Mouse (Mus musculus) thymus, postnatal 4 days (tissue): ENCODE data around the gene Espn.

Experiments used
- DNase-seq: peaks from one replicate; pipeline ENCODE4 v3.0.0; 2021

The Espn gene

DNA sequence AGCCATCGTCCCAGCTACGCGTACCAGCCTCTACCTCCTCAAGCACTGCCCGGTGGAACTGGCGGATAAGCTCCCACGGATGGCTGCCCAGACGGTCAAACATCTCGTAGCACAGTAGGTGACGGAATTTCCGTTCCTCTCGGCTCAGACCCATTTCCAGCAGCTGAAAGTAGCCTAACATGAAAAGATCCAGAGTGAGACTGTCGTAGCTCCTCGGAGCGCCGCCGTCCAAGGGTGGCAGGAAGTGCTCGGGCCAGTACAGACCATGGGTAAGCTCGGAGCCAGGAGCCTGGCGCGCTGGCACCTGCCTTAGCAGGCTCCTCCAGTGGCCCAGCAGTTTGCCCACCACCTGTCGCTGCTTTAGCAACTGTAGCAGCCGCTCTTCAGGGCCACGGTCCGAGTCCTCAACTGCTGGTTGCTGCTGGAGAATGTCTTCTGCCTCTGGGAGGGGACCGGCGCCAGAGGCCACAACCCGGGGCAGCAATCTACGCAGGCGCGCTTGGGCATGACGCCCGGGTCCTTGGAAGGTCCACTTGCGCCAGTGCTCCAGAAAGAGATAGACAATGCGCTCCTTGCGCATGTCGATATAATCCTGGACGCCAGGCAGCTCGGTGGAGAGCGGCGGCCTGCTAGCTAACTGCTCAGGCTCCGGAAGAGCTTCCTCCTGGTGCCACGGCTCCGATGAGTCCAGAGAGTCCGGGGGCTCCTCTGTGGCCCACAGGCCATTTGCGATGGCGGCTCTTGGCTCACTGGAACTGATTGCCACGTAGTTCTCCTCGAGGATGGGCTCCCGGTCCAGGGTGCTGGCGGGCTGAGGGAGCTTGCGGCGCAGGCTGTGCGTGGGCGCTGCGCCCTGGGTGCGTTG, 26.8 kb downstream of the Espn start:
- DNase-seq: peak; percentile 50

DNA sequence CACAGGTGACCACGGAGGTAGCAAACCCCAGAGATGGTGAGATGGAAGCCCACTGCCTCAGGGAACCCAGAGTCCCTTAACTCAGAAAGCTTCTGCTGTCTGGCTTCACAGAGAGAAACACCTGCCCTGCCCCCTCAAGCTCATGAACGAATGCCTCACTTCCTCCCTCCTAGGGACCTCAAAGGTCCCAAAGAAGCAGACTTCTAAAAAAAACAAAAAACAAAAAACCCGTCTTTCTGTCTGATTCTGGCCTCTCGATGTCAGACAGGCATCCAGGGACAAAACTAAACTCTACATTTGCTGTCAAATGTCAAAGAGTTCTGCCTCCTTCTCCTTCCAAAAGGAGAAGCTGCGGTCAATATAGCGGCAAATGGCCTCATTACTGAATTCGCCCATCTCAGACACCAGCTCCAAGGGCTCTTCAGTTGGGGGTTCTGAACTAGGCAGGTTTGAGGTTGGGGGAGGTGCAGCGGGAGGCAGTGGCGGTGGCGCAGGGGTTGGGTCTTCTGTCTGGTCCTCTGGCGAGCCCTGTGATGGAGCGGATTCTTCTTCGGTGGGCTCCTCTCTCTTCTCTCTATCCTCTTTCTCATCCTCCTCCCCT, 27.7 kb downstream of the Espn start:
- DNase-seq: peak; percentile 54

DNA sequence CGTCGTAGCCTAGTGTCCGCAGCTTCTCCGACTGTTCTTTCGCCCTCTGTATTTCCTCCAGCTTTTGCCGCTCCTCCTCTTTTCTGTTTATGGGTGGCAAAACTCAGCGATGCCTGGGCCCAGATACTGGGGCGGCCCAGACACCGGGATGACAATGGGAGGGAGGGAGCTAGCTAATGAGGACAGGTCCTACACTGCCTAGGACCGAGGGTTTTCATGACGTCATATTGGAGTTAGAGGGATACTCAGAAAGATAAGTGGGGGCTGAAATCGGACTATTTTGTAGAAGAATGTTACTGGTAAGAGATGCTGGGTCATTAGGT, 31.0 kb downstream of the Espn start:
- no peak for DNase-seq

DNA sequence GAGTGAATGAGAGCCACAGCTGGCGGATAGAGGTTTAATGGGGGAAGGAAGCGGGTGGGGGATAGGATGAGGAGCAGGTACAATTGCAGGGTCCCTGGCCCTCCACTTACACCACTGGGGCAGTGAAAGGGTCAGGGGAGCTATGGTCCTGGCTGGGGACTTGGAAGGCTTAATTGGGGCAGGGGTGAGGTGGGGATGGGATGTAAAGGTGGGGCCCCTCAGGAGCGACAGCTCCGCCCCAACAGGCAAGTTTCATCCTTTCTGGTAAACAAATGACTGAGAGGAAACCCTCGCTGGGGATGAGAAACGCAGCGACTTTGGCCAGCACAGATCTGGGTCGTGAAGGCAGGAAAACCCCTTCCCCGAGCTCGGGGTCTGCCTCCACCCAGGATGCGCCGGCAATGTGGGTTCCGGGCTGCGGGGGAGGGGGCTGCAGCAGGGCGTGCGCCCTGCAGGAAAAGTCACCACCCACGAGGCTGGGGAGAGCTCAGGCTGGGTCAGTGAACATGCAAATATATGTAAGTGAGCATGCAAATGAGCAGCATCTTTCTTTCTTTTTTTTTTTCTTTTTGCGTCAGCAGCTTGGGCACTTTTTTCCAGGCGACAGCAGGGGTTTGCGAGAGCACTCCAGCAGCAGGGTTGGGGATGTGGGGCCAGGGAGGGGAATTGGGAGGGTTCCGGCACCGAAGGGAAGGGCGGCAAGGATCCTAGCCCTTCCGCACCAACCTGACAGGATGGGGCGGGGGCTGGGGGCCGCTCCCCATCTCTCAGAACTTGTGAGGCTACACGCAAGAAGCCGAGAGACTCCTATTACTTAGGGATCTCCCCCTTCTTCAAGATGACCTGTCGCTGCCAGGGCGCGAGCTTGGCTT, 31.6 kb downstream of the Espn start:
- peak; percentile 72 for DNase-seq

DNA sequence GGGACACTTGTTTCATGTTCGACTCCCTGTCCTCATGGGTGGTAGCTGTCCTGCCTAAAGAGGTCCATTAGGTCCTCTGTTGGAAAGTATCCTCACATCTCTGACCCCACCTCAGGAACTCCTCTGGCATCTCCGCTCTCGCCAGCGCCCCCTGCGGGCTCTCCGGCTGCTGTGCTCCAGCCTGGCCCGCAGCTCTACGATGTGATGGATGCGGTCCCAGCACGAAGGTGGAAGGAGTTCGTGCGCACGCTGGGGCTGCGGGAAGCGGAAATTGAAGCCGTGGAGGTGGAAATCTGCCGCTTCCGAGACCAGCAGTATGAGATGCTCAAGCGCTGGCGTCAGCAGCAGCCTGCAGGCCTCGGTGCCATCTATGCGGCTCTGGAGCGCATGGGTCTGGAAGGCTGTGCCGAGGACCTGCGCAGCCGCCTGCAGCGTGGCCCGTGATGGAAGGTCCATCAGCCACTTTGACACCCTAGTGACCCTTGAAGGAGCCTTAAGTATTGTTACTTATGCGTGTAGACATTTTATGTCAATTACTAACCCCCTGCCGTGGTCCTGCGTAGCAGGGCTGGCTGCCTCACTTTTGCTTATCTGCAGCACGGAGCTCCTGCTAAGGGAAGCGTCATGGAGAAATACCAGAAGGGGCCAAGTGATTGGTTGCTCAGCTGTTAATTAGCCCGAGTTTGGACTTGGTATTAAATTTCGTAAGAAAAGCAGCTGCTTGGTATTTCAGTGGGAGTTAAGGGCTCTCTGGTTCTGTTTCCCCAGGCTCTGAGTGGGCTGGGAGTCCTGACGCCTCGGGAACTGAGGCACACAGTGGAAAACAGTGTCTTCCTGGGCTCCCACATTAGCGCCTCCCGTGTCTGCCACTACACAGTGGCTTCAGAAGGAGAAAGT, 32.5 kb downstream of the Espn start:
- DNase-seq: peak; percentile 89

DNA sequence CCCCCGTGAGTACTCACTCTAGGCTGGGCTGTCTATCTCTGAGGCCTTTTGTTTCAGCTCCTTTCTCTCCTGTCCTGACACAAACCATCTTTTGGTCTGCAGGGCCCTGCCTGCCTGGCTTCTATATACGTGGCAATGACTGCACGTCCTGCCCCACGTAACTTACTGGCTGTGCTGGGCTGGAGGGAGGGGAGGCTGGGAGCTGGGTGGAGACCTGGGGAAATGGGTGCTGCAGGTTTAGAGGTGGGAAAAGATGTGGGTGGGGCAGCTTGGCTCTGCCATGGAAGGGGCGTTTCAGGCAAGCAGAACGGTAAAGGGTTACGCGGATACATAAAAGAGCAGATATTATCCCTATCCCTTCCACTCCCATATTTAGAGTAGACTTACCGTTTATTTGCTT, 34.6 kb downstream of the Espn start:
- no peak for DNase-seq

DNA sequence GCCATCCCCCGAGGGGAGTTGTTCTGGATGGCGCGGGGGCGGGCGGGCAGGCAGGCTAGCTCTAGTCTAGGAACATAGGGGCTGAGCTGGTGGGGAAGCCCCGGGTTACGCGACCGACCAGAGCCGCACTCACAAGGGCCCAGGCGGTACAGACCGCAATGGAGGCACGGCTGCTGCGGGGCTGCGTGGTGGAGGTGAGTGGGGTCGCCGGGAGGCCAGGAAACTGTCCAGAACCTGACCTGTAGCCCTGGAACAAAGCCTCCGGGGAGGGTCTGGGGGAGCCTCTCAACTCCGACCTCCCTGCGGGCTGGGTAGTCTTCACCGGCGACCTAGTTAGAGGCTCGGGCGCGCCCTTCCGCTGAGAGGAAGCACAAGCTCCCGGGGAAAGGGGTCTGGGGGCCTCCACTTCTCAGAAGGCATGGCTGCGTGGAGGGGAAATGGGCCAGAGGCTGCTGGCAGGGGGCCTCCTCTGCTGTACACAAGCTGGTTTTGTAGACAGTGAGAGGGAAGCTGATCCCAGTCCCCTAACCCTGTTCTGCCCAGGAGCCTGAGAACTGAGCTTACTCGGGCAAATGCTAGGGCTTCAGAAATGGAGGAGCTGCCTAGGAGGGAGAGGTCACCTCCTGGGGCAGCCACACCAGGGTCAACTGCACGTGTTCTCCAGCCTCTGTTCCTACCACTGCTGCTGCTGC, 36.1 kb downstream of the Espn start, which contains the start of gene Tnfrsf25:
Gene Tnfrsf25, plus strand, starts transcription at position 14 of the 692 bp plus-strand sequence.
- DNase-seq: peak; percentile 88

DNA sequence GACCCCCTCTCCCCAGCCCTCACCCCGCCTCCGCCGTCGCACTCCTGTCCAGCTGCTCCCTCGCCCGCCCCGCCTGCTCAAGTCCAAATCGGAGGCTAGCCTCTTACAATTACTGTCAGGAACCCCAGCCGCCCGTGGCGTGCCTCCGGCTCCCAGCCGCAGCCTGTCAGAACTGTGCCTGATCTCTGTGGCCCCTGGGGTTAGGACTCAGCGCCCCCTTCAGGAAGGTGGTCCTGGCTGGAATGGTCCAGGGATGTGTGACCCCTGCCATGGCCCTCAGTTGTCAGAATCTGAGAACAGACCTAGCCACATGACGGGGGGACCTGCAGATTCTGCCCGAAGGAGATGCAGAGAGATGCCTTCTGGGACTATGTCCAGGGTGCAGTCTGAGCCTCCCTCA, 38.1 kb downstream of the Espn start:
- peak; percentile 40 for DNase-seq

DNA sequence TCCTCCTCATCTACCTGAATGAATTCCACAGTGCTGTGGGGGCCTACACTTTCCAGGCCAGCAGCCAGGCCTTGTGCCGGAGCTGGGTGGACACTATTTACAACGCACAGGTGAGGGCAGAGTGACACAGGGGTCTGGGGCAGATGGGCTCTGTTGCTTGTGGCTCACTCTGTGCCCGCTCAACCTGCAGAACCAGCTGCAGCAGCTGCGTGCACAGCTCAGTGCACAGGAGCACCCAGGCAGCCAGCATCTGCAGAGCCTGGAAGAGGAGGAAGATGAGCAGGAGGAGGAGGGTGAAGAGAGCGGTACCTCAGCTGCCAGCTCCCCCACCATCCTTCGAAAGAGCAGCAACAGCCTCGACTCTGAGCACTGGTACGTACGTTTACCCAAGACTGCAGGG, 39.8 kb downstream of the Espn start:
- DNase-seq: no peak

DNA sequence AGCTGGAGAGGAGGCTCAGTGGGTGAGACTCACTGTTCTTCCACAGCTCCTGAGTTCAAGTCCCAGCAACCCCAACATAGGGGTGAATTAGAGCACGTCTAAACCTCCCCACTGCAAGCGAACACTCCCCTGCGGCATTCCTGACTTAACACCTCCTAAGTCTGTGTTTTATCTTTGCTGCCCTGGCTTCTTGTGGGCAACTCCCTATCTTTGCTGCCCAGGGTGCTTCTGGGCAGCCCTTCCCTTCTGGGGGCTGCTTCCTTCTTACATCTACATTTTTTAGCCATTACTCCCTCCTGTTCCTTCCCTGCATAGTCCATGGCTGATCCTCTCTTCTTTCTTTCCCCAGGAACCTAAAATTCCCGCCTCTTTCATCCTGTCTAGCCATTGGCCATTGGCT, 41.5 kb downstream of the Espn start:
- no peak for DNase-seq

DNA sequence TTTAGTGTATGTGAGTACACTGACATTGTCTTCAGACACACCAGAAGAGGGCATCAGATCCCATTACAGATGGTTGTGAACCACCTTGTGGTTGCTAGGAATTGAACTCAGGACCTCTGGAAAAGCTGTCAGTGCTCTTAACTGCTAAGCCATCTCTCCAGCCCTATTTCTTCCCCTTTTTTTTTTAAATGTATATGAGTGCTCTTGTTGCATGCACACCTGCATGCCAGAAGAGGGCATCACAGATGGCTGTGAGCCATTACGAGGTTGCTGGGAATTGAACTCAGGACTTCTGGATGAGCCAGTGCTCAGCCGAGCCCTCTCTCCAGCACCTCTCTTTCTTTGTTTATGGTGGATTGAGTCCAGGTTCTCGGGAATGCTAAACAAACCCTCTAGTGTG, 42.7 kb downstream of the Espn start:
- no peak for DNase-seq

DNA sequence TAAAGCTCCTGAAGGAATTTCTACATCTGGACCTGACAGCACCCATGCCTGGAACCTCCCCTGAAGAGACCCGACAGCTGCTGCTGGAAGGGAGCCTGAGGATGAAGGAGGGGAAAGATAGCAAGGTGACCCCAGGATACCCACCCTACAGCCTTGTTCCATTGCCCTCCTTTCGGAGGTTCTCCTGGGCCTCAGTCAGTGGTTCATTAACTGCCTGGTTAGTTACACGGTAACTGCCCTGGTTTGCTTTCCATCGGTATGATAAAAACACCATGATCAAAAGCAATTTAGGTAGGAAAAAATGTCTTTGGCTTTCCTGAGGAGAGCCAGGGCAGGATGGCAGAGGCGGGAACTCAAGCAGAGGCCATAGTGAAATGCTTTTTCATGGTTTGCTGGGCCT, 43.5 kb downstream of the Espn start:
- no peak for DNase-seq

DNA sequence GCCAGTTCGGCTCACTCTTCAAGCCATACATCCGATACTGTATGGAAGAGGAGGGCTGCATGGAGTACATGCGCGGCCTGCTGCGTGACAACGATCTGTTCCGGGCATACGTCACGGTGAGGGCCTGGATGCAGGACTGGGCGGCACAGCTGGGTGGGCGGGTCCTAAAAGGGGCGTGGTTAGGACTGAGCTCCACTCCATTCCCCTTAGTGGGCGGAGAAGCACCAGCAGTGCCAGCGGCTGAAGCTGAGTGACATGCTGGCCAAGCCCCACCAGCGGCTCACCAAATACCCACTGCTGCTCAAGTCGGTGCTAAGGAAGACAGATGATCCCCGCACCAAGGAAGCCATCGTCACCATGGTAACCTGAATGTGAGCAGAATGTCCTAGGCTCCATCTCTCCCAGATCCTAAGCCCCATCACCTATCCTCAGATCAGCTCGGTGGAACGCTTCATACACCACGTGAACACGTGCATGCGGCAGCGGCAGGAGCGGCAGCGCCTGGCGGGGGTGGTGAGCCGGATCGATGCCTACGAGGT, 44.1 kb downstream of the Espn start:
- peak; percentile 49 for DNase-seq

DNA sequence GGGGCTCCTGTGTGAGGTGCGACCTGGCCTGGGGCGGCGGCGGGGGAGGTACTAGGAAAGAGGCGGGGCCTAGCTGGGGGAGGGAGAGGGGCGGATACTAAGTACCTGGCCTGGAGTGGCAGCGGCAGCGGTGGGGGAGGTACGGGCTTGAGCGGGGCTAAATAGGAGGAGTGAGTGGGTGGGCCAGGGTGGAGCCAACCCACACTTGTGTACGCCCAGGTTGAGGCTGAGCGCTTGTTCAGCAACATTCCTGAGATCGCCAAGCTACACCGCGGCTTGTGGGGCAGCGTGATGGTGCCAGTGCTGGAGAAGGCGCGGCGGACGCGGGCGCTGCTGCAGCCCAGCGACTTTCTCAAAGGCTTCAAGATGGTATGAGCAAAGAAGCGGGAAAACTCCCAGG, 44.7 kb downstream of the Espn start:
- DNase-seq: peak; percentile 64

DNA sequence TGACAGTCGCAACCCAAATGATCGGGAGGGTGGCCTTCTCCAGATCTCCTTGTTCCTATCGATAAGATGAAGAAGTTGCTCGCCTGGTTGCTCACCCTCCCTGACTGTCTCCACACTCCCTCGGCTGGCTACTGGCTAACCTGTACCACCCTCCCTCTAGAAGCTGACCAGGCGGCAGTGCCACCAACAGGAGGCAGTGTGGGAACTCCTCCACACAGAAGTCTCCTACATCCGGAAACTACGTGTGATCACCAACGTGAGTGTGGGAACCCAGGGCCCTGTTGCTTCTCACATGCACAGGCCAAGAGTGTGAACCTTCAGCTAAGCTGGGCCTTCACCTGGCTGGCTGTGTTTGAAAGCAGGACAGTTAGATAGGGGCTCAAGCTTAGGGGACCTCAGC, 45.4 kb downstream of the Espn start:
- DNase-seq: peak; percentile 31

DNA sequence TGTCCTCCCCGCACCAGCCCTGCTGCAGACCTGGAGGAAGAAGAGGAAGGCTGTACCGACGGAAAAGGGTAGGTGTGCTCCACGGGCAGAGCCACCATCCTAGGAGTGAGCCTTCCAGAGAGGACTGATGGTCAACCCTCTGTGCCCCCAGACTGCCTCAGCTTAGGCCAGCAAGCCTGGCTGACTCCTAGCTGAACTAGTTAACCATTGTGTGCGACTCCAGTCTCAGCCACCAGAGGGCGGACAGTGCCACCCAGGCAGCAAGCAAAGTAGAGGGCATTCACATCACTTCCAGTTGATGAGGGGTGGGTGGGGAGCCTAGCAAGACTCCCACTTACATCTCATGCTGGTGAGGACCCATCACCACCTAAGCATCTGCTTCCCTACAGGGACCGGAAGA, 49.1 kb downstream of the Espn start:
- peak; percentile 95 for DNase-seq

DNA sequence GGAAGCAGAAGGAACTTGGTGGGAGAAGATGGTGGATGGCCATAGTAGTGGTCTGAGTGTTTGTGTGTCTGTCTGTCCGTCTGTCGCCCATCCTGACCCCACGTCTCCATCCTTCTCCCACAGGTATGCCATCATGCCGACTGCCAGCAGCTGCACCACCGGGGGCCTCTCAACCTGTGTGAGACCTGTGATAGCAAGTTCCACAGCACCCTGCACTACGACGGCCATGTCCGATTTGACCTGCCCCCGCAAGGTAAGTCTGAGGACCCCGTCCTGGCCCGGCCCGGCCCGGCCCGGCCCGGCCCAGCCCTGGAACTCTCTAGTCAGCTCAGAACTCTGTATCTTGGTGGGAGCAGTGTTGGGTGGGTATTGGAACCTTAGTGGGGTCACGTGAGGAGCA, 50.2 kb downstream of the Espn start:
- peak; percentile 16 for DNase-seq

DNA sequence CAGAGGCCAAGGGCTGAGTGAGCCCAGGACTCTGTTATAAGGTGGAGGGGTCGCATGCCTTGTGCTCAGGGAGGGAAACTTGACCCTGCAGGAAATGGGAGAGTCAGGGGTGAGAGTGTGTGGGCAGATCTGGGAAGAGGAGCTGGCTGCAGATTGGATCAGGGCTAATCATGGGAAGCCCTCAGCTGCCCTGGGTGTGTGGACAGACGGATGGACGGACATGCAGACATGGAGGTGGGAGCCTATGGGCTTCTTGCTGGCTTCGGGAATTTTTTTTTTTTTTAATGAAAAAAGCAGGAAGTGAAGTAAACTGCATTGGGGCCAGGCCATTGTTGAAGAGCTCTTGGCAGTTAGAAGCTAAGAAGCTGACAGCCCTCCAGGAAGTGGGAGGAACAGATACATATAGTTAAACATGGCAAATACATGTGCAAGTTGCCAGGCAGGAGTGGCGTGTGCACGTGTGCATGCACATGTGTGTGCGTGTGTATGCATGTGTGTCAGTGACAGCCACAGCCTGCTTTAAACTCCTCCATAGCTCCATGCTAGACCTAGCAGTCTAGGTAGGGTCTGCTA, 51.0 kb downstream of the Espn start:
- peak; percentile 10 for DNase-seq

DNA sequence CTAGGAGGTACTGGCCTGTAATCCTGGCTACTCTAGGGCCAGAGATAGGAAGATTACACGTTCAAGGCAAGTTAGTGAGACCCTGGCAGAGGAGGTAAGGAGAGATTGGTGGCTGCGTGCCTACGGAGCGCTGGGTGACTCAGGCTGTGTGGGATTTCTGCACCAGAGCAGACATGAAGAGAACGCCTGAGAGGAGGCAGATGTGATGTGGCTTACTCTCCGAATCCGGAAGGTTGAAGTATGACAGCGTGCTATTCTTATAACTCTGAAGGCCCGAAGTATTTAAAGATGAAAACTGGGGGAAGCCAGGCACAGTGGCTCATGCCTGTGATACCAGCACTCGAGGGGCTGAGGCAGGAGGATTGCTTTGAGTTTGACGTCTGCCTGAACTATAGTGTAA, 51.6 kb downstream of the Espn start:
- no peak for DNase-seq

DNA sequence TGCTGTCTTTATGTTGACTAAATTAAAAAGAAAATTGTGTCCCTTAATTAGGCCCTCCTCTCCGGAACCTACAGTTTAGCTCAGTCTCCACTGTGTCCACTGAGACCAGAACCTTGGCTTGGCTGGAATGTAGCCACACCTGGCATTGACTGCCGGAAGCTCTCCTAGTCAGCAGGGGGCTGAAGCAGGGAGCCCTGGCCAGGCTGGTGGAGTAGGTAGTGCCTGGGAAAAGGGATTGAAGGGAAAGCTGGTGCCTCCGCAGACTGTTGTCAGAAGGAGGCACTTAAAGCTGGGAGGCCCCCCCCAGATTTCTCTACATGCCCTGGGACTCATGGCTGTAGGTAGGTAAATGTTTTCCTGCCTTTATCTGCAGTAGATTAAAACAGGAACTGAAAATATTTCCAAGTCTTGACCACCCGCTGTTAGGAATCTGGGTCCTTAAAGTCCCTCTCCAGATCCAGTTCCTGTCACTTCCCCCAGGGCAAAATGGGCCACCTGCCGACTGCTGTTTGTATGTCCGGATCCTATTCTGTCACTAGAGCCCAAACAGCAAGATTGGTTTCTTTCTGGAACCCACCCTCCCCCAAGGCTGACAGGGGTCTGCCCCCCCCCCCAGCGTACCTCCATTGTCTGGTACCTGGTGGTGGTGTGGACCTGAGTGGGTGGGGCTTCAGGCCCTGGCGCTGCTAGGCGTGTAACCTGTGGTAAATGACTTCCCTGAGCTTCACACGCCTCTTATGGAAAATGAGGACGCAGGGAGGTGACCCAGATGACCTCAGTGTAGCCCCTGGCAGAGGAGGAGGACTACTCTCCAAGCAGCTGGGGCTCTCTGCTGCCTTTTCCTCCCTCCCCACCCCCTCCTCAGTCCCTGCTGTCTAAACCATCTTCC, 54.0 kb downstream of the Espn start:
- no peak for DNase-seq
